Mouse (Mus musculus) gastrocnemius, postnatal 14 days (tissue): ENCODE results near the gene Tnfrsf18. TPM values are rescaled to one million over a fixed set of nuclear protein-coding genes. Genes with fewer than 3 reads are reported as not detected.

Source experiments
- DNase-seq: peaks from one replicate; pipeline ENCODE4 v3.0.0; 2021; ENCODE audit warnings: mixed read lengths
- intact Hi-C: fragments of 180-260 bp; cut with DNase I; formaldehyde crosslinking; loops from one replicate; pipeline ENCODE4 v1.15.1; 2025; ENCODE audit warnings: low total_unique reads
- long read RNA-seq, 2 experiments: library from polyadenylated mRNA; stranded (forward); transcript quantifications; one replicate each; pipeline ENCODE4 v2.0.0; 2021
- total RNA-seq, 2 experiments: library from RNA; stranded (reverse); gene quantifications; 2 replicates each; pipeline ENCODE4 v1.2.3; 2021

Tnfrsf18 gene
- not detected for total RNA-seq
- long read RNA-seq, experiment 1 = 0 reads
- long read RNA-seq, experiment 2 = 0 reads

DNA sequence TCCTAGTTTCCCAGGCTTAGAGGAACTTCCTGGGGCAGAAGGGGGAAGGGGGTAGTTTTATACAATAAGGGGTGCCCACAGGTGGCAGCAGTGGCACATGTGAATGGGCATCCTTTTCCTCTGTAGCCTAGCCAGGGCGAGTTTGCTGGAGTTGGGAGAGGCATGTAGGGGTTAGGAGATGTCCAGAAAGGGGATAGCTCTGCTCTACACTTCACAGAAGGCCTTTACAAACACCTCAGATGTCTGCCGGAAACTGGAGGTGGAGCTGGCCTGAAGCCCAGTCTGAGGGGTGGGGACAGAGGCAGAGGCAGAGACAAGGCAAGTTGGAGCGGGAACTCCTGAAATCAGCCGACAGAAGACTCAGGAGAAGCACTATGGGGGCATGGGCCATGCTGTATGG is at the start of gene Tnfrsf18:
Gene Tnfrsf18, plus strand, starts transcription at position 152 of the 400 bp plus-strand sequence.
- intact Hi-C loops = no loop called here
- peak; percentile 39 for DNase-seq

DNA sequence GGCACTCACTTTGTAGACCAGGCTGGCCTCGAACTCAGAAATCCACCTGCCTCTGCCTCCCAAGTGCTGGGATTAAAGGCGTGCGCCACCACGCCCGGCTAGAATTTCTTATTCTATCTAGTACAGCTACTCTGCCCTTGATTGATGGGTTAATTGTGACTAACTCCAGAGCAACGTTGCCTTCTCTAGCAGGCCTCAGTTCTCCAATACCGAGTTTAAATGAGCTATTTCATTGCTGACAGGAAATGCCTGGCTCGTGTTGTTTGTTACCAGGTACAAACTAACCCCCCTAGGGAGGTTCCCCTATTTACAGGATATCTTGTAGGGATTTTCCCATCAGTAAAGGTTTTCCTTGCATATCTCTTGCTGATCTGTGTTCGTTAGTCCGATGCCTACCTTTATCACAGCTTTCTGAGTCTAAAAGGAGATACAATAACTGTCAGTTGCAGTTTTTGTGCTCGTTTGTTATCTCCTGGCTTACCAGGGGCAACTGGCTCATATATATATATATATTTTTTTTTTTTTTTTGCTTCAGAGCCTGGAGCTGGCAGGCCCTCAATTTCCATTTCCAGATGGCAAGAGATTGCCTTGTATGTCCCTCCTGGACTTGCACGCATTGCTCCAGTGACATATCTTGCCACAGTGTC is 44.4 kb upstream of the Tnfrsf18 start:
- DNase-seq = no peak
- intact Hi-C loops = no loop called here

- no peak for DNase-seq
These were observed 42.2 kb upstream of the Tnfrsf18 start for GRCm38 (mm10) chr4:155983788-155984187.

DNA sequence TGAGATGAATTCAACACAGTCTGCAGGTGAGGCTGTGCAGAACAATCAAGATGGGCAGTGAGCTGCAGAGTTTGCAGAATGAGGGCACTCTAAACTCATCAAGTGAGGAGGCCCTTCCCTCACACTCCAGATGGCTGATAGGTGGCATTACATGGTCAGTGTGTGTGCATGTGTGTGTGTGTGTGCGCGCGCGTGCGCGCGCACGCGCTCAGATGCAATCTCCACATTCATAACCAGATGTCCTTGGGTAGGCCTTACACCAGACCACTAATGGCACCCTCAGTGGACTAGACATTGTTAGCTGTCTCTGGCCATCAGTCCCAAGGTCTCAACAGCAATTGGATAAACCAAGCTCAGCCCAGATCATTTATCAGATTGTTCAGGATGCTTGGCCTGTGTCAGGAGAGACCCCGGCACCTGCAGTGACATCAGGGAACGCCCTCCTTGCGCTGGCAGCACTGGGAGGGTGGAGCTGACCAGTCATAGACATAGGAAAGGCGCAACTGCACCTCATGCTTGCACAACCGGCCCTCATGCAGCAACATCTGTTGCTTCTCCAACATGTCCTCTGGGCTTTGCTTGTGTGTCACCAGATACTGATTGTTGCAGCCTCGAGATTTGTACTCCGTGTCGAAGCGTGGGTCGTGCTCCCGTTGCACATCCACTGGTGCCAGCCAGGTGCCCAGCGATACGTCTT is 34.6 kb upstream of the Tnfrsf18 start:
- DNase-seq = no peak
- intact Hi-C loops = no loop called here

More at GRCm38 (mm10) chr4:155983788-155984187, 42.2 kb upstream of the Tnfrsf18 start:
- intact Hi-C loops = no loop called here

DNA sequence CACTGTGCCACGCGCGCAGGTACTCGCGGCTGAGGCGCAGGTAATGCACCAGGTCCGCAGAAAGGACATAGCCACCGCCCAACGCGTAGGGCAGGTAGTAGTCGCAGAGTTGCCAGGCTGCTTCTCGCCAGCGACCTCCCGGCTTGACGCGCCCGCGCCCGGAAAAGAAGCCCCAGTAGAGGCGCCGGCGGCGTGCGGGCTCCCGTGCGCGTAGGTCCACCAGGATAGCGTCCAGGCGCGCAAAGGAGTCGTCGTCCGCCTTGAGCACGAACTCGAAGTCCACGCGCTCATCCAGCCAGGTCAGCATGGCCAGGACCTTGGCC is 34.1 kb upstream of the Tnfrsf18 start:
- no peak for DNase-seq
- intact Hi-C loops = no loop called here

DNA sequence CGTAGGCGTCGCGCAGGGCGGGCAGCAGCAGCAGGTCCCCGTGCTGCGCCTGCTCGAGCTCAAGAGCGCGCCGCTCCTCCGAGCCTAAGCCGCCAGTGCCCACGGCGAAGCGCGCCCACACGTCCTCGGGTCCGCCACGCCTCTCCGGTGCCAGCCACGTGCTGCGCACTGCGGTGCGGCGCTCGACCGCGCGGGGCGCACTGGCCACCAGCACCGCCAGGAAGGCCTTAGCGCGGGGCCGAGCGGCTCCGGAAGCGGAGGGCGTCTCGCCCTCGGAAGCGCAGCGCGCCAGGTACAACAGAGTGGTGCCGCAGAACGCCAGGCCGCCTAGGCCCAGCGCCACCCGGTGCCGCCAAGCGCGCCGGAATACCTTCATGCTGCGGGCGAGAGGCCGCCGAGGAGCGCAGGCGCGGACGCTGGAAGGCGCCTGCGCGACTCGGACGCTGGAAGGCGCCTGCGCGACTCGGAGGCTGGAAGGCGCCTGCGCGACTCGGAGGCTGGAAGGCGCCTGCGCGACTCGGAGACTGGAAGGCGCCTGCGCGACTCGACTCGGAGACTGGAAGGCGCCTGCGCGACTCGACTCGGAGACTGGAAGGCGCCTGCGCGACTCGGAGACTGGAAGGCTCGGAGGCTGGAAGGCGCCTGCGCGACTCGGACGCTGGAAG is 33.6 kb upstream of the Tnfrsf18 start, which contains the start of the genes B3galt6 and Sdf4:
Gene B3galt6, minus strand, starts transcription at position 409 of the 665 bp plus-strand sequence.
Gene Sdf4, plus strand, starts transcription at position 632 of the 665 bp plus-strand sequence.
- intact Hi-C loops = no loop called here
- DNase-seq = peak; percentile 82

GRCm38 (mm10) chr4:155992906-155993547 is 32.9 kb upstream of the Tnfrsf18 start:
- peak; percentile 93 for DNase-seq
- intact Hi-C loops = no loop called here

DNA sequence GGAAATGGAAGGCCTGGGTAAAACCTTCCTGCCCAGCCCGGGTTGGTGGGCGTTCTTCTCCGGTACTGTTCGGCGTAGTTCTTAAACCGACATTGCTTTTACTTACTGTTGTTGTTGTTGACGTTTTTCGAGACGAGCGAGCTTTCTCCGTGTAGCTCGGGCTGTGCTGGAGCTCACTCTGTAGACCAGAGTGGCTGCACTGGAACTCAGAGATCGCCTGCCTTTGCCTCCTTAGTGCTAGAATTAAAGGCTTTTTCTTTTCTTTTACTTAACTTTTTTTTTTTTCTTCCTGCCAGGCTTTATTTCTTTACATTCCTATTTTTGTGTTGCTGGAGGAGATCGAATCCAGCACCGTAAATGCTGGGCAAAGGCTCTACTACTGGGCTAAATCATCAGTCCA is 32.4 kb upstream of the Tnfrsf18 start:
- intact Hi-C loops = no loop called here
- DNase-seq = no peak

GRCm38 (mm10) chr4:156004109-156004508 is 21.9 kb upstream of the Tnfrsf18 start:
- no peak for DNase-seq
- intact Hi-C loops = no loop called here

DNA sequence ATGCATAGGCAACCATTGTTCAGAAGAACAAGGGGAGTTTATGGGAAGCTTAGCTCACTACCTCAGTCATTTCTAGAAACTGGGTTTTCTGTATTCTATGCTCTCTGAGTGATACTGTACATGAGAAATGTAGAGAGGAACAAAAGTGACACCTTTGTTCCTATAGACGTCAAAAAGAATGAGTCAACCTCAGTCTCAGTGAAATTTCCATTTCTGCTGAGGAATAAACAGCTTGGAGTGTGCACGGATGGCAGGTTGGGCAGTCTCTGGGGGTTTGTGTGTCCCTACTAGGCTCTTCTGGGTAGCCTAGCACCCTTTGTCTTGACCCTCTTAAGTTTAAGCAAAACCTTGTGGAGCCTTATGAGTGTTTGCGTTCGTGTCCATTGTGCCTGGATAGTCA is 17.6 kb upstream of the Tnfrsf18 start:
- DNase-seq = no peak
- intact Hi-C loops = no loop called here

DNA sequence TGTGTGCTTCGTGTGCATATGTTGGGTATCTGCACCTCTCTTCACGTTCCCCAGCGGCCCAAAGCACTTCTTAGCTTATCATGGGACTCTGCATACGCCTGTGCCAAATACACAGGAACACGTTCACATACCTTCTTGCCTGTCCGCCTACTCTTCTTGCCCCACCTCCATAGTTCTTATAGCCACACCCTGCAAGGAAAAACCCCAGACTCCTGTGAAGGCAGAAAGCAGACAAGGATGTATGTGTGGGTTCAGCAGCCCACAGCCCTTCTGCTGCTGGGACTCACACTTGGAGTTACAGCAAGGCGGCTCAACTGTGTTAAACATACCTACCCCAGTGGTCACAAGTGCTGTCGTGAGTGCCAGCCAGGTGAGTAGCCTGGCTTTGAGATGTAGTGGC is 12.3 kb upstream of the Tnfrsf18 start, which contains the start of gene Tnfrsf4:
Gene Tnfrsf4, plus strand, starts transcription at position 207 of the 400 bp plus-strand sequence.
- DNase-seq = no peak
- intact Hi-C loops = no loop called here

GRCm38 (mm10) chr4:156014436-156014835 is 11.5 kb upstream of the Tnfrsf18 start:
- DNase-seq = no peak
- intact Hi-C loops = no loop called here

DNA sequence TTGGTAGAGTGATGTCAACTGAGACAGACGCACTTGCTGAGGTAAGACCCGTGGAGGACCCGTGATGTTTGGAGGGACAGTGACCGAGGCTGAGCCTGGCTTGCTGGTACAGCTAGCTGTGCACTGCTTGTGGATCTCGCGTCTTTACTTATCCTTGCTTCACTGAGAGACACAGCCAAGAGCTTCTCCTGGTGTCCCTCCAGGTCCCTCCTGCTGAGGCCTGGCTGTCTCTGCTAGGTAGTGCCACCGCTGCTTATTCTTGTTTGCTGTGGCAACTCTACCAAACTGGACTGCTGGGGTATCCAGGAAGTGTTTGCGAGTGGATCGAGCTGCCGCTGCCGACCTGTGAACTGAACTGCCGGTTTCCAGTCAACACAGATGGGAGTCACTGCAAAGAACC is 6.2 kb upstream of the Tnfrsf18 start:
- intact Hi-C loops = no loop called here
- peak; percentile 40 for DNase-seq

DNA sequence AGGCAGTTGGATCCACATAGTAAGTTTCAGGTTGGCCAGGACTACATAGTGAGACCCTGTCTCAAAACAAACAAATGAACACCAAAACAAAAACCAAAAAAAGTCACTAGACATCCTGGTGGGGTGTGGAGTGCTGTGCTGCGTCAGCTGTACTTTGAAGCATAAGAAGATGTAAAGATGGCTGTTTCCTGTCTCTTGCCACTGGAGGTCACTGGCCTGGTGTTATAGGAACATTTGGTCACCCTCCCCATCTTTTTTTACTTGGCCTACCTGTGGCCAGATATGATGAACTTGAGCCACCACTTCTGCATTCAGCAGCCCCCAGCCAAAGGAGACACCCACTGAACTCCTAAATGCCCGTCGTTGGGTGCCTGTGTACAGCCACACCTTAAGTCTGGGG is 4.6 kb upstream of the Tnfrsf18 start:
- DNase-seq = no peak
- intact Hi-C loops = no loop called here

DNA sequence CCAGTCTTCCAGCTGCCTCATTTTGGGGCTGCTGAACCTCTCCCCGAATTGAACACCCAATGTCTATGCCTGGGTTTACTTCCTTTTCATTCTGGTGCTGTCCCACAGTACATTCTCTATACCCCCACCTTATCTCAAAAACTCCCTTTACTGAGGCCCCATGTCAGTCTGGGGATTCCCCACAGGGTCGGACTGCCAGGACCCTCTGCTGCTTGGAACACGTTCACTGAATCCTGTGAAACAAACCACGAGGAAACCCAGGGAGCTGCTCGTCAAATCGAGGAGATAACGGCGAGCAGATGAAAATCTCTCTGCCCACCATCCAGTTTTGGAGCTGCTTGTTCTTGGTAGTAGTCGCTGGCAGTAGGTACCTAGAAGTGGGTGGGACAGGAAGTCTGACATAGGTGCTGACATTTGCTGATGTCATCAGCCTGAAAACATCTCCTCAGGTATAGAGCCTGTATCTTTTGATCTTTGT is 4.0 kb upstream of the Tnfrsf18 start:
- DNase-seq = no peak

GRCm38 (mm10) chr4:156023520-156023919 is 2.4 kb upstream of the Tnfrsf18 start:
- intact Hi-C loops = no loop called here
- no peak for DNase-seq

More for the DNA sequence above, 4.0 kb upstream of the Tnfrsf18 start:
- intact Hi-C loops = no loop called here

DNA sequence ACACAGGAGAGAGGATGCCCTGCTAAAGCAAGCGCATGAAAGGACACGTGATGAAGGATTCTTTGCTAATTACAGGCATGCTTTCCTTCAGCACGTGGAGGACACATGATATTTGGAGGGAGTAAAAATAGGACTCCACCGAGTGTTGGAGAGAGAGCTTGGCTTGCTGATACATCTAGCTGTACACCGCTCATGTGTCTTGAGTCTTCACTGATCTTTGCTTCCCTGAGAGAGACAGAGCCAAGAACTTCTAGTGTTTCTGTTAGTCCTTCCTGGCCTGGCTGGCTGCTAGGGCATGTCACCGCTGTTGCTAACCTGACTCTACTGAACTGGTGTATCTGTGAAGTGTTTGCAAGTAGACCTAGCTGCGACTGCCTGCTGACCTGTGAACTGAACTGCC is 1.8 kb upstream of the Tnfrsf18 start:
- intact Hi-C loops = no loop called here
- DNase-seq = no peak

DNA sequence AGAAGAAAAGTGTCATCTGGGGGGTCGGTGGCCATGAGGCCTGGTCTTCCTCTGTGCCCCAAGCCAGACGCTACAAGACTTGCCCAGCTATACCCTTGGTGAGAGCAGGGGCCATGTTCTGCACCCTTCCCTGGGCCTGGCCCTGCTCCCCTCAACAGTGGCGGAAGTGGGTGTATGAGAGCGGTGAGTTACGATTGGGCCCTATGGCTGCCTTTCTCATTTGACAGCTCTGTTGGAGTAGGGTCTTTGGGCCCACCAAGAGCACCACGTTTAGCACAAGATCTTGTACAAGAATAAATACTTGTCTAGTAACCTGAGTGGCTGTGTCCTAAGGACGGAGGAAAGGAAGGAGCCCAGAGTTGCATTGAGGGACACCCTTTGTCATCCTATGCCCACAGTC is 2.6 kb downstream of the Tnfrsf18 start:
- no peak for DNase-seq
- intact Hi-C loops = no loop called here

- DNase-seq = no peak
- intact Hi-C loops = loop anchor here (5.0 kb wide), 1 partner anchor 43 kb away; no protein-coding TSS in a partner anchor
These were observed 4.7 kb downstream of the Tnfrsf18 start for GRCm38 (mm10) chr4:156030651-156031118.

DNA sequence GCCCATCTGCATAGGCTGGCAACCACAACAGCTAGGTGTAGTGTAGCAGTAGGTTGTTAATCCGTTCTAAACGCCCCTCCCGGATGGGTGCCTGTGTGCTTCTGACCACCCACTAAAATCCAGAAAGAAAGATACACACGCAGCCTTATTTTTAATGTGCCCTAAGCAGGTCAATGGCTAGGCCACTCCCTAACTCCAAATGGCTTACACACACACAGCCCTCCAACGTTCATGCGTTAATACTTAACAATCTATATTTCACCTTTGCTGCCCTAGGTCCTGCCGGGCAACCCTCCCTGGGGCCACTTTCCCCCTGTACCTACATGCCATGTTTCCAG is 5.3 kb downstream of the Tnfrsf18 start:
- intact Hi-C loops = loop anchor here (5.0 kb wide), 1 partner anchor 44 kb away; no protein-coding TSS in a partner anchor

More for the DNA sequence above, 5.3 kb downstream of the Tnfrsf18 start:
- no peak for DNase-seq
